Mouse (Mus musculus) lung, postnatal 0 days (tissue): ENCODE data around the gene BC004004.
A peak's percentile ranks its signal among the peaks of the same experiment; 100 is the strongest.

Experiments
- CTCF ChIP-seq: IDR thresholded peaks from 2 replicates; pipeline ENCODE4 v1.5.1; 2016; ENCODE audit warnings: antibody characterized with exemption, mild to moderate bottlenecking
- EP300 ChIP-seq: IDR thresholded peaks from 2 replicates; pipeline ENCODE4 v1.6.1; 2016; ENCODE audit warnings: antibody characterized with exemption, mild to moderate bottlenecking, control low read depth

DNA sequence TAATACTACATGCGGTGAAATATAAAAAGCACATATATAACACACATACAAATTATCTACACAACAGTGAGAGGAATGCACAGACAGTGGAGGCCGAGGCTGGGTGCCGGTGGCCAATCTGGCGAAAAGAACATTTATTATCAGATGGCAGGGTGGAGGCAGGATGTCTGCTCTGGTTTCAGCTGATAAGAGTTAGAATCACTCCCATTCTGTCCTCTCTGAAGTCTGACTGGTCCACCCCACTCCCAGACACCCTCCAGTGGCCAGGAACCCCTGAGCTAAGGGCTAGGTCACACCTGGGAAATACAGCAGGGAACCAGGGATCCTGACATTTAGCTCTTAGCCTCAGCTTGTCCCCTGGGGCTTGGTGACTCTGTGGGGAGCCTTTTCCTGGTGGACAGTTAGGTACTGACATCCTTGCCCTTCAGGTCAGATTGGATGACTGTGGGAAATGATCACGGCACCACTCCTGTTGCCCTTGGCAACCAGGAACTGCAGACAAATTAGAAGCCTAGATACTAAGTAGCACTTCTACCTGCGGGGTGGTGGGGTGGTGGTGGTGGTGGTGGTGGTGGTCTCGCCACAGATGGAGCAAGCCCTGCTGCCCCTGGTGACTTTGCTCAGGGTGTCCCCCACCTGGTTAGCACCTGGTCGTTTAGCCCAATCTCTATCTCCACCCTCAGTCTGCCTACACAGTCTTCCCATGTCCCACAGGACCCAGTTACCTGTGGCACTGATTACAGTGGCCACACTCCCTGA is 51.5 kb downstream of the BC004004 start:
- TF ChIP-seq CTCF: peak; percentile 6; the same call in 1 of the 2 replicates
- TF ChIP-seq EP300: no peak
